Mouse (Mus musculus) hindlimb bud, embryonic 11.5 days (tissue): ENCODE data around the gene Cdh5.
"Not testable (repeated sequence)": the region's sequence is repeated elsewhere in the genome, so short reads cannot be mapped to it uniquely, and the experiment has no call there.

ENCODE experiments used
- DNase-seq: peaks from one replicate; pipeline ENCODE4 v3.0.0-alpha.2; 2012; ENCODE audit warnings: low read depth, low spot score; ENCODE audit errors: extremely low spot score

Gene Cdh5

DNA sequence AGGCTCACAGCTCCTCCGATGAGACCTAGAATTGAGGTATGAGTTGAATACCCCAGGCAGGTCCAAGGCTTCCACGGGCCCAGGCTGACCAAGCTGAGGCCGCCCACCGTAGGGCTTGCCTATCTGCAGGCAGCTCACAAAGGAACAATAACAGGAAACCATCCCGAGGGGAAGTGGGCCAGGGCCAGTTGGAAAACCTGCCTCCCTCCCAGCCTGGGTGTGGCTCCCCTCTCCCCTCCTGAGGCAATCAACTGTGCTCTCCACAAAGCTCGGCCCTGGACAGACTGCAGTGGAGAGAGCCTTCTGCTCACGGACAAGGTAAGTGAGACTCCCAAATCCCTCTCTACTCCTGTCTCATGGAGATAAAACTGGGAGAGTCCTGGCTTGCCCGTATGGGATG, at the start of gene Cdh5:
Gene Cdh5, plus strand, starts transcription at position 211 of the 400 bp plus-strand sequence.
- no peak for DNase-seq

DNA sequence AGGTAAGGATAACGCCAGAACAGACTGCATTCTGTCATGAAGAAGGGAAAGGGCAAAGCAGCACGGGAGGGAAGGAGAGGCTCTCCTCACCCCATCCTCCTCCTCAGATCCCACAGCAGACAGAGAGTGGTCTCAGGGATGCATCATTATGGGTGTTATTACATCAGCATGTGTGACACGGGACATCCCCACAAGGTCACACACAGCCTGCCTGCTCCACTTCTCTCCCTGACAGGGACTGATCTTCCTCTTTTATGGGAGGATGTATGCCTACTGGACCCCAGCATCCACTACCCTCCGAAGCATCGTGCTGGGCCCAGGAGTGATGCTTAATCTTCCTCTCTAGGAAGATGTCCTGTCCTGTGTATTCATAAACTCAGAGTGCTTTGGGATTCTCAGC, 41.5 kb upstream of the Cdh5 start:
- DNase-seq = no peak

GRCm38 (mm10) chr8:104060446-104060845, 41.0 kb upstream of the Cdh5 start:
- DNase-seq = no peak

DNA sequence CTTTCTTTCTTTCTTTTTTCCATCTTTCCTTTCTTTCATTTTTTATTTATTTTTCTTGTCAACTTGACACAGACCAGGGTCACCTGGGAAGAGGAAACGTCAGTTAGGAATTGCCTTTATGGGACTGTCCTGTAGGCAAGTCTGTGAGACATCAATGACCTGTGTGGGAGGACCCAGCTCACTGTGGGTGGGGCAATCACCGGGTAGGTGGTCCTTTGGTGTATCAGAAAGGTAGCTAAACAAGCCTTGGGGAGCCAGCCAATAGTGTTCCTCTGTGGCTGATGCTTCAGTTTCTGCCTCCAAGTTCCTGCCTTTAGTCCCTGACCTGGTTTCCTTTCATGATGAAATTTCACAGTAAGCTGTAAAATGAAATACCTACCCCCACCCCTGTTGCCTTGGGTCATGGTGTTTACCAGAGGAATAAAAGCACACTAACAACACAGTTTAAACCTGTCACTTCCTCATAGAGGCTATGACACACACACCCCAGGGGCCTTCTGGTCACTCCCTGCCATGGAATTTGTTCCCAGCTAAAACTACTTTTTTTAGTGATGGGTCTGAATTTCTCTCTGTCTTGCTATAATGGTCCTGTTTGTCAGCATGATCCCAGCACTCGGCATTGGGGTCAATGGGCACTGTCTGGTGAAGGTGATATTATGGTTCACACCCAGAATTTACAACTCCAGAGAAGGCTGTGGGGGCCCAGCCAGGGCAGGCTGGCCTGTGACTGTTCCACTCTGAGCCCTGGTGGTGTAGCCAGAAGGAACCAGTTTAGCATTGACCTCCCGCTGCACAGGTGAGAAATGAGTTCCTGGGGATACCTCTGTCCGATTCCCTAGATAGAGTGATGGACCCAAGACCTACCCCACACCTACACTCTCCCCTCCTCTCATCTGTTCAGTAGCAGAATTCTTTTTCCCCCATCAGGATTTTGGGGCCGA, 40.1 kb upstream of the Cdh5 start:
- no peak for DNase-seq

DNA sequence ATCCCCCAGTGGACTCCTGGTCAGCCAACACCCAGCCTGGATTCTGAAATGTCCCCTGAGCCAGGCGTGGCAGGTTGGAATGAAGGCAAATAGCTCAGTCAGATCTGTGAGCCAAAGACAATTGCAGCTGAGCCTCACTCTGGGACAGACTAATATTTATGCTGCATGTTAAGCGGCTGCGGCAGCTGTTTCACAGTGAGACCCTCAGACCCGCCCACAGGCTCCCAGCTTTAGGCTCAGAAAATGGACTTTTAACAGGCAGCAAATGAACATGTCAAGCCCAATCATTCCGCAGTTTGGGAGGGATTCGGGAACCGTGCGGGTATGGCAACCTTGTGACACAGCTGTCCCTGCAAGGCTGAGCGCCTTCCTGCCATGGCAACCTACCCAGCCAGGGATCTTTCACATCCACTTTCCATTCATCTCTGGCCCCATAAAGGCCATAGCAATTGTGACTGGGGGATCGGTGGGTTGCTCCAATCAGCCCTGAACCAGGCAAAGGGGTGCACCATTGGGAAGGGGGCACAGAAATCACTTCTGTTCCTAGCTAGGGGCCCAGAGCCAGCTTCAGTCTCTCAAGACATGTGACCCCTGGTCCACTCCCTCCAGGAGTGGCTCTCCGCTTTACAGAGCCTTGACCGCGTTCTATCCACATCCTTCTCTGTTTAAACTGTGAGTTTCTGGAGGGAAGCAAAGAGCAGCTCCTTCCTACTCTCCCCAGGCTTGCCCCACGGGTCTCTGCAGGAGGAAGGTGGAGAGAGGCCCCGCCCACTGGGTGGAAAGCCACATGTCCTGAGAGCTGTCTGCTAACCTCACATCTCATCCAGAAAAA, 39.2 kb upstream of the Cdh5 start:
- no peak for DNase-seq

DNA sequence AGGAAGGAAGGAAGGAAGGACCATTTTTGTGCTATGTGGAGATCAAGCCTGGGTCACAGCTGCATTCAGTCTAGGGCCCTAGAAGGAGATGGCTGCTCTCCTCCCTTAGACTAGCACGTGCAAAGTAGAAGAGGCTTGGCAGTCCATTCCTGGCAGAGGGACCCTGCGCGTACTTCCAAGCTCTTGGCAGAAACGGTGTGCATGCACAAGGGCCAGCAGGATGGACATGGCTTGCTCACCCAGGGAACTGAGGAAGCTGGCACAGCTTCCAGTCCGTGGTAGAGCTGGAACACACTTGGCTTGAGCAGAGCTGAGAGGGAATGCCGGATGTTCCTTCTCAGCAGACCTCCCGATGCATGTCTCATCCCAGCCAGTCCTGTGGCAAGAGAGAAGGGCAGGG, 36.2 kb upstream of the Cdh5 start:
- no peak for DNase-seq

- DNase-seq = no peak
These were observed 35.4 kb upstream of the Cdh5 start for GRCm38 (mm10) chr8:104065906-104066518.

DNA sequence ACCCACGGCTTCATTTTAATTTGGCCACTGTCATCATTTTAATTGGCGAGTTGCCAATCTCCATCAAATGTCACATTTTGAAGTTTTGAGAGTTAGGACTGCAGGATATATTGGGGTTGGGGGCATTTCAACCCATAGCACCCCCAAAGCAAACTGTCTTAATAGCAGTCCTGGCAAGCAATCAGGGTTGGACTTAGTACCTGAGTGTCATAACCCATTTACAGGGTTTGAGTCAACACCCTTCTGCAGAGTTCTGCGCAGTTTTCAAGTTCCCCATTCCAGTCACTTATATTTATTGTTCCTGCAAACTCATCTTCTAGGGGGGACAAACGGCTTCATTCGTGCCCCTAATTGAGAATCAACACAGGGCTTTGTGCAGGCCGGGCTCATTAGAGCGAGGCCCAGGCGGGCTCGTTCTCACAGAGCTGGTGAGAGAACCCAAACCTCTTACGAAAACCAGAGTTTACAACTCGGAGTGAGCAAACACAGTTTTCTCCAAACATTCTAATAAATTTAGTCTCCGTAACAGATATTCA, 34.0 kb upstream of the Cdh5 start:
- DNase-seq = no peak

GRCm38 (mm10) chr8:104068421-104069035, 32.9 kb upstream of the Cdh5 start:
- no peak for DNase-seq

GRCm38 (mm10) chr8:104070201-104070865, 31.1 kb upstream of the Cdh5 start:
- not testable (repeated sequence) for DNase-seq

DNA sequence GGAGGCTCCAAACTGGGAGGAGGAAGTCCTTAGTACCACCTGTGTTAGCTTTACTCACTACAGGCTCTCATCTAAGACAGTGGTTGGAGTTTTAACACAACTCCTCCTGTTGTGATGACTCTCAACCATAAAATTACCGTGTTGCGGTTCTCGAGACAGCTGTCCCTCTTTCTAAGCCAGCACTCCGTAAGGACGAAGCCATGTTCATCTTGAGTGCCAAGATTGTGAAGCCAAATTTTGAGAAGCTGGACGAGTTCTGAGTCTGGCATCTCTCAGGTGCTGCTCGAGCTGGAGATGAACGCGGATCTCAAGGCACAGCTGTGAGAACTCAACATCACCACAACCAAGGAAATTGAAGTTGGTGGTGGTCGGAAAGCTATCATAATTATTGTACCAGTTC, 30.5 kb upstream of the Cdh5 start:
- no peak for DNase-seq

DNA sequence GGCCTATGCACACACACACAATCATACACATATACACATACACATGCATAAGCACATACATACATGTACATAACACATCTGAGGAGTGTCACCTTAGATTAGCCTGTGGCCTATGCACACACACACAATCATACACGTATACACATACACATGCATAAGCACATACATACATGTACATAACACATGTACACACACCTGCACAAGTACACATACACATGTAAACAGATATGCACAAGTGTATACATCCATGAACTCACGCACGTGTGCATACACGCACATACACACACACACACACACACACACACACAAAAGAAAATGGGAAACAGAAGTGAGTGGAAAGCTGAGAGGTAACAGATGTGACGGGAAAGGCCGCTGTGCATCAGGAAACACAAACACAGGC, 26.3 kb upstream of the Cdh5 start:
- no peak for DNase-seq

GRCm38 (mm10) chr8:104076541-104077412, 24.6 kb upstream of the Cdh5 start:
- DNase-seq = no peak

DNA sequence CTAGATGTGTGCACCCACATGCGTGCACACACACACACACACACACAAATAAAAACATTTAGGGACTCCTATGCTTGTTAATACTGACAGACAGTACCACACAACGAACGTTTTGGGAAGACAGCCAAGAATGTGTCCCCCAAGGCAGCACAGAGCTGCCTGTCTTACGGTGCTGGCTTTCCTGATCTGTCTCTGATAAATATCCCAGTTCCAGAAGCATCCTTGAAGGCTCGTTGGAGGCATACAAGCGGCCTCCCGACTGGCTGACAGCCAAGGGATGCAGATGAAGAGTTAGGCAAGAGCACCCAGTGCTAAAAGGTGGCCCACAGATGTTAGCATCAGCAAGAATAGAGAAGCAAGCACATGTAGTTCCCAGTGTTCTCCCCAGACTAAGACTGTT, 23.3 kb upstream of the Cdh5 start:
- no peak for DNase-seq

- no peak for DNase-seq
These were observed 16.1 kb upstream of the Cdh5 start for GRCm38 (mm10) chr8:104085281-104085680.

- no peak for DNase-seq
These were observed 14.8 kb upstream of the Cdh5 start for GRCm38 (mm10) chr8:104086615-104087014.

DNA sequence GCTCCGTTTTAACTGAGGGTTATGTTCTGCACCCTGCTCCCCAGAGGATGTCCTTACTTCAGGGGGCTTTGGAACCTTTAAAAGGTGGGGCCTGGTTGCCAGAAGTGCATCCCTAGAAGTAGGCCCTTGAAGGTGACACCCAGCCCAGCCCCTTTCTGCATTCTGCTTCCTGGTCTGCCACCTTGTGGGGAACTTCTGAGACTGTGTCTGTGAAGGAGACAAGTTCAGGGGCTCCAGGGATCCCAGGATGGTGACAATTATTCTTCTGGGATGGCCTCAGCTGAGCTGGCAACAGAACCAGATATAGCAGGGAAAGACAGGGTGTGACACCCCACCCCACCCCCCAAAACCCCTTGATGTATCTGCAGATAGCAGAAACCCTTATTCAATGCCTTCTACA, 14.3 kb upstream of the Cdh5 start:
- DNase-seq = no peak

DNA sequence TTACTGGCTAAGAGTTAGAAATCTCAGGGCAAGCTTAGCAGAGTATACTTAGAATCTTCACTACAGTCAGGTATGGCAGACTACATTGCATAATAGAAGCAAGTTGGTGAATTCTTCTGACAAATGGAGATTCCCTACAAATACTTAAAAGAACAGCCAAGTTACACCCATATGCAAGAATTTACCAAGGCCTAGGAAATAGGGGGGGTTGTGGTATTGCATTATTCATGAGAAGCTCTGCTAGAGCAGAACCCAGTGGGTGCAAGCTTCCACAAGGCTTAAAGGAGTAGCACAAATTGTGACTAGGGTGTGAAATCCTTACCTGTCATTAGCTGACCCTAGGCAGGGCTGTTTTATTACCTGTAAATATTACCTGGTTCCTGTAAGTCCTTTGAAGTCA, 13.5 kb upstream of the Cdh5 start:
- not testable (repeated sequence) for DNase-seq

DNA sequence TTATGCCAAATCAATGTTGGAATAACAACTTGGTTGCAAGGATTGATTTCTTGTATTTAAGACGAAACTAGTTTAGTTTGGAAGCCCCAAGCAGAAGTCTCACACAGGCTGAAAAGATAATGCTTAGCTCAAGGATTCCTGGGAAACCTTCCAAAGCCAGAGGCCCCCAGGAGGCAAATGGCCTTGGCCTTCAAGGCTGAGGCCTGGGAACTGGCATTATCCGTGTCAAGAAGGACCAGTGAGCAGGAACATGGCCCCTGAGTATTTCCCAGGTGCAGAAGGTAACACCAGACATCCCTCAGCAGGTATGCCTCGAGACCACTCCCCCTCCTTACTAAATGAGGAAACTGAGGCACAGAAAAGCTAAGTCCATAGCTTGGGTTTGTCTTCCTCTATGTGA, 12.5 kb upstream of the Cdh5 start:
- no peak for DNase-seq
